Mouse (Mus musculus): ENCODE data around the gene Coro6.

GRCm38 (mm10) chr11:77514281-77514831, 52.1 kb downstream of the Coro6 start:
- TF ChIP-seq CTCF (IDR thresholded peaks at IDR 0.05; ENCODE audit: low read depth) (no peak), EP300 (IDR thresholded peaks at IDR 0.05; ENCODE audit: low read depth) (no peak)

All from heart, postnatal 0 days (tissue).